Mouse (Mus musculus) midbrain, embryonic 14.5 days (tissue): Measurements from ENCODE around the gene Imp4. TPM values are rescaled to one million over a fixed set of nuclear protein-coding genes. Genes with fewer than 3 reads are reported as not detected.

Experiments
- ATAC-seq: fragments of 200-750 bp; cut with Nextera tagmentation; 2 replicates; pipeline ENCODE4 v1.8.0; 2017; ENCODE audit warnings: moderate number of reproducible peaks, moderate library complexity; ENCODE audit not compliant: low FRiP score, low TSS enrichment
- DNase-seq: peaks from one replicate; pipeline ENCODE4 v3.0.0-alpha.2; 2015
- H3K27ac ChIP-seq: fragments of 300-500 bp; sonication (generic); replicated peaks from 2 replicates; pipeline ENCODE4 v1.5.1; 2014; ENCODE audit warnings: mild to moderate bottlenecking, low read depth, low read length, moderate library complexity
- H3K27me3 ChIP-seq: fragments of 300-500 bp; sonication (generic); 2 replicates; pipeline ENCODE4 v1.6.1; 2014; ENCODE audit warnings: low read length, control low read depth, mixed read lengths; ENCODE audit not compliant: control insufficient read depth, insufficient read depth
- H3K36me3 ChIP-seq: fragments of 300-500 bp; sonication (generic); 2 replicates; pipeline ENCODE4 v1.6.1; 2014; ENCODE audit warnings: low read length, control low read depth; ENCODE audit not compliant: control insufficient read depth, insufficient read depth
- H3K4me1 ChIP-seq: fragments of 300-500 bp; sonication (generic); 2 replicates; pipeline ENCODE4 v1.6.1; 2014; ENCODE audit warnings: mild to moderate bottlenecking, antibody characterized with exemption, low read length, control low read depth; ENCODE audit not compliant: control insufficient read depth, insufficient read depth
- H3K4me2 ChIP-seq: fragments of 300-500 bp; sonication (generic); 2 replicates; pipeline ENCODE4 v1.6.1; 2014; ENCODE audit warnings: mild to moderate bottlenecking, low read length, moderate library complexity
- H3K4me3 ChIP-seq: fragments of 300-500 bp; sonication (generic); replicated peaks from 2 replicates; pipeline ENCODE4 v1.5.1; 2014; ENCODE audit warnings: low read depth, low read length
- H3K9ac ChIP-seq: fragments of 300-500 bp; sonication (generic); replicated peaks from 2 replicates; pipeline ENCODE4 v1.6.1; 2014; ENCODE audit warnings: mild to moderate bottlenecking, low read length, moderate library complexity
- H3K9me3 ChIP-seq: fragments of 300-500 bp; sonication (generic); 2 replicates; pipeline ENCODE4 v1.6.1; 2016; ENCODE audit warnings: low read length, control low read depth, mixed read lengths; ENCODE audit not compliant: control insufficient read depth
- WGBS: fragments of 180-500 bp; shearing (Covaris S2); extraction: QIAGEN DNeasy Blood & Tissue Kit; methylation state at CpG from one replicate; pipeline ENCODE4 v1.1.7; 2014; 5-methylcytosine and 5-hydroxymethylcytosine counted together
- polyA plus RNA-seq: library from polyadenylated mRNA; unstranded; fragments of >200 nt; fragmentation: Nextera tagmentation; extraction: Ambion mirVana; gene quantifications from 2 replicates; pipeline ENCODE4 v1.2.1, GENCODE M21; 2014

Gene Imp4
- polyA plus RNA-seq, 1 experiment from 2014 or later: 61.1 TPM

- Histone ChIP-seq H3K4me2 (peak overlapping the region; percentile 75), H3K9ac (peak overlapping the region; percentile 58), H3K27me3 (no peaks in the 10 kb centered on the region), H3K36me3 (peaks cover 27% of the 10 kb centered on the region), H3K9me3 (no peaks in the 10 kb centered on the region), H3K4me1 (peaks cover 13% of the 10 kb centered on the region; the same call in 1 of the 2 replicates), H3K4me3 (peak overlapping the region; percentile 78), H3K27ac (peak overlapping the region; percentile 66)
- ATAC-seq: peak; percentile 46
- WGBS: 9% methylated on average over 31 of the region's 31 CpGs
- no peak for DNase-seq
Observed at GRCm38 (mm10) chr1:34439961-34440630, 445 bp downstream of the Imp4 start.

GRCm38 (mm10) chr1:34443124-34443523 lies 3.5 kb downstream of the Imp4 start:
- ATAC-seq: no peak
- H3K9me3 ChIP-seq: no peaks in the 10 kb centered on the region
- H3K36me3 ChIP-seq: peaks cover 37% of the 10 kb centered on the region
- no peak overlapping the region for H3K27ac ChIP-seq
- H3K4me2 ChIP-seq: no peak overlapping the region
- no peak overlapping the region for H3K4me3 ChIP-seq
- no peaks in the 10 kb centered on the region for H3K27me3 ChIP-seq
- peaks cover 11% of the 10 kb centered on the region; the same call in 1 of the 2 replicates for H3K4me1 ChIP-seq
- 94% methylated on average over 6 of the region's 6 CpGs for WGBS
- H3K9ac ChIP-seq: no peak overlapping the region
- DNase-seq: no peak

GRCm38 (mm10) chr1:34458431-34458830 lies 18.8 kb downstream of the Imp4 start:
- WGBS: 33% methylated on average over 8 of the region's 8 CpGs
- H3K9me3 ChIP-seq: no peaks in the 10 kb centered on the region
- H3K27ac ChIP-seq: no peak overlapping the region
- H3K27me3 ChIP-seq: peaks cover 24% of the 10 kb centered on the region
- DNase-seq (no peak), ATAC-seq (no peak)
- H3K4me2 ChIP-seq: no peak overlapping the region
- H3K9ac ChIP-seq: no peak overlapping the region
- H3K4me1 ChIP-seq: peaks cover 3% of the 10 kb centered on the region; the same call in 1 of the 2 replicates
- no peaks in the 10 kb centered on the region for H3K36me3 ChIP-seq
- no peak overlapping the region for H3K4me3 ChIP-seq

GRCm38 (mm10) chr1:34459284-34460060 lies 19.8 kb downstream of the Imp4 start, which contains the start of gene Ptpn18:
TSS of gene Ptpn18 (plus strand) at chr1:34459762.
- ATAC-seq (peak; percentile 91), DNase-seq (peak; percentile 93)
- Histone ChIP-seq H3K27ac (no peak within 1 kb of the TSS), H3K4me3 (peak within 1 kb of the TSS; percentile 52), H3K4me2 (peak within 1 kb of the TSS; percentile 91), H3K9me3 (no peaks in the 10 kb centered on the region), H3K9ac (peak within 1 kb of the TSS; percentile 34), H3K27me3 (peaks cover 24% of the 10 kb centered on the region), H3K4me1 (peaks cover 3% of the 10 kb centered on the region; the same call in 1 of the 2 replicates), H3K36me3 (no peaks in the 10 kb centered on the region)
- WGBS: under 1% methylated on average over 48 of the region's 48 CpGs

GRCm38 (mm10) chr1:34460061-34460441 lies 20.4 kb downstream of the Imp4 start:
- ATAC-seq (0 out of 2 replicates have a peak, but pooled peaks have one; percentile 36), DNase-seq (no peak)
- Histone ChIP-seq H3K4me1 (peaks cover 3% of the 10 kb centered on the region; the same call in 1 of the 2 replicates), H3K9ac (peak overlapping the region; percentile 34; the same call in 1 of the 2 replicates), H3K4me3 (peak overlapping the region; percentile 52), H3K27me3 (peaks cover 24% of the 10 kb centered on the region), H3K4me2 (peak overlapping the region; percentile 91), H3K9me3 (no peaks in the 10 kb centered on the region), H3K27ac (no peak overlapping the region), H3K36me3 (no peaks in the 10 kb centered on the region)
- 3% methylated on average over 15 of the region's 15 CpGs for WGBS

GRCm38 (mm10) chr1:34462766-34463165 lies 23.1 kb downstream of the Imp4 start:
- Histone ChIP-seq H3K9me3 (no peaks in the 10 kb centered on the region), H3K9ac (no peak overlapping the region), H3K27me3 (peaks cover 21% of the 10 kb centered on the region), H3K27ac (no peak overlapping the region), H3K4me1 (peaks cover 3% of the 10 kb centered on the region; the same call in 1 of the 2 replicates), H3K4me3 (no peak overlapping the region), H3K36me3 (no peaks in the 10 kb centered on the region), H3K4me2 (no peak overlapping the region)
- DNase-seq: peak; percentile 71
- no peak for ATAC-seq
- WGBS: 20% methylated on average over 7 of the region's 7 CpGs

GRCm38 (mm10) chr1:34464310-34464817 lies 24.7 kb downstream of the Imp4 start:
- Histone ChIP-seq H3K4me1 (peaks cover 3% of the 10 kb centered on the region; the same call in 1 of the 2 replicates), H3K4me3 (no peak overlapping the region), H3K4me2 (no peak overlapping the region), H3K27me3 (peaks cover 7% of the 10 kb centered on the region), H3K36me3 (no peaks in the 10 kb centered on the region), H3K9me3 (no peaks in the 10 kb centered on the region), H3K27ac (no peak overlapping the region), H3K9ac (no peak overlapping the region)
- no peak for DNase-seq
- WGBS: 91% methylated on average over 8 of the region's 8 CpGs
- no peak for ATAC-seq

- Histone ChIP-seq H3K4me2 (no peak overlapping the region), H3K9me3 (no peaks in the 10 kb centered on the region), H3K36me3 (no peaks in the 10 kb centered on the region), H3K27ac (no peak overlapping the region), H3K9ac (no peak overlapping the region), H3K4me3 (no peak overlapping the region), H3K4me1 (no peaks in the 10 kb centered on the region), H3K27me3 (peaks cover 5% of the 10 kb centered on the region)
- DNase-seq: no peak
- ATAC-seq: no peak
- WGBS: 85% methylated on average over 6 of the region's 6 CpGs
Observed at GRCm38 (mm10) chr1:34465445-34465844, 25.8 kb downstream of the Imp4 start.
